ENCODE assay signal across 9 mouse cellular contexts in genomic region chr15:99590429-99591084, GRCm38 (mm10). TPM values are rescaled to one million over a fixed set of nuclear protein-coding genes. Genes with fewer than 3 reads are reported as not detected.
A peak's percentile ranks its signal among the peaks of the same experiment; 100 is the strongest.
DNase-seq lines count a peak whose midpoint lies in the region; ATAC-seq and TF ChIP-seq lines count a peak whose summit lies in the region.
"Had no signal": no experiment of that assay in that cellular context is flagged by ENCODE, and none has a peak within 500 bp of the region (broad histone marks: within the 10 kb centered on the region; RNA-seq: fewer than 3 reads in every experiment).

Aqp5 (plus strand) TSS chr15:99590782.

- H3K4me2 ChIP-seq in forebrain, embryonic 15.5 days (replicated peaks), result peak within 1 kb of the TSS; percentile 49
- peak within 1 kb of the TSS; percentile 53 for H3K4me2 ChIP-seq in liver, postnatal 0 days (ENCODE audit: low read depth, low read length)
- peak within 1 kb of the TSS; percentile 79 for H3K4me2 ChIP-seq in stomach, embryonic 15.5 days

- no peak within 1 kb of the TSS for H3K27ac ChIP-seq in forebrain, embryonic 15.5 days (replicated peaks)
- H3K27ac ChIP-seq in liver, postnatal 0 days (ENCODE audit: low read depth), result no peak within 1 kb of the TSS
- no peak within 1 kb of the TSS for H3K27ac ChIP-seq in stomach, embryonic 15.5 days

- peak; percentile 27 for DNase-seq in cerebellum, adult 9-11 months
- no peak for DNase-seq in cerebellum, adult 11-12 months
- DNase-seq in 3134 (ENCODE audit: extremely low read depth, insufficient read length, low spot score), result peak; percentile 80
- no peak for DNase-seq in liver, postnatal 0 days
- no peak for DNase-seq in T-cell, adult 2 months (ENCODE audit: low spot score)
- no peak for DNase-seq in frontal cortex, postnatal 36 days (ENCODE audit: low spot score in 2 of 2)

- TF ChIP-seq EP300 in liver, postnatal 0 days (IDR thresholded peaks at IDR 0.05; ENCODE audit: low read depth), result no peak

- peak within 1 kb of the TSS; percentile 10 for H3K9ac ChIP-seq in forebrain, embryonic 15.5 days (replicated peaks)
- no peak within 1 kb of the TSS for H3K9ac ChIP-seq in liver, postnatal 0 days (replicated peaks)
- H3K9ac ChIP-seq in stomach, embryonic 15.5 days, result no peak within 1 kb of the TSS

- peaks cover 5% of the 10 kb centered on the region for H3K4me1 ChIP-seq in forebrain, embryonic 15.5 days
- peaks cover 4% of the 10 kb centered on the region; the same call in 1 of the 2 replicates for H3K4me1 ChIP-seq in liver, postnatal 0 days (ENCODE audit: insufficient read depth)
- peaks cover 9% of the 10 kb centered on the region for H3K4me1 ChIP-seq in stomach, embryonic 15.5 days

- peak; percentile 55; the same call in 1 of the 2 replicates for ATAC-seq in forebrain, embryonic 15.5 days (replicated peaks)
- ATAC-seq in liver, postnatal 0 days, result no peak
- ATAC-seq in stomach, embryonic 15.5 days (ENCODE audit: insufficient read depth, low FRiP score, low read depth), result 0 out of 2 replicates have a peak, but pooled peaks have one; percentile 43

- H3K27me3 ChIP-seq in forebrain, embryonic 15.5 days, result peaks cover 95% of the 10 kb centered on the region
- H3K27me3 ChIP-seq in liver, postnatal 0 days (ENCODE audit: insufficient read depth, low read length), result peaks cover 90% of the 10 kb centered on the region
- H3K27me3 ChIP-seq in stomach, embryonic 15.5 days (replicated peaks), result peaks cover 100% of the 10 kb centered on the region

- peak within 1 kb of the TSS; percentile 41 for H3K4me3 ChIP-seq in forebrain, embryonic 15.5 days
- peak within 1 kb of the TSS; percentile 17; the same call in 1 of the 2 replicates for H3K4me3 ChIP-seq in liver, postnatal 0 days (ENCODE audit: low read depth, low read length)
- H3K4me3 ChIP-seq in stomach, embryonic 15.5 days (replicated peaks), result peak within 1 kb of the TSS; percentile 38
- H3K4me3 ChIP-seq: erythroblast, embryonic 14.5 days had no signal

- no peaks in the 10 kb centered on the region for H3K9me3 ChIP-seq in forebrain, embryonic 15.5 days
- H3K9me3 ChIP-seq in liver, postnatal 0 days (ENCODE audit: low read length), result no peaks in the 10 kb centered on the region
- H3K9me3 ChIP-seq in stomach, embryonic 15.5 days, result no peaks in the 10 kb centered on the region

- WGBS in forebrain, embryonic 15.5 days, result 1% methylated on average over 49 of the region's 83 CpGs
- 7% methylated on average over 48 of the region's 83 CpGs for WGBS in liver, postnatal 0 days (ENCODE audit: insufficient replicate concordance)
- 2% methylated on average over 51 of the region's 83 CpGs for WGBS in stomach, embryonic 15.5 days

- no peaks in the 10 kb centered on the region for H3K36me3 ChIP-seq in forebrain, embryonic 15.5 days
- no peaks in the 10 kb centered on the region for H3K36me3 ChIP-seq in liver, postnatal 0 days (replicated peaks; ENCODE audit: insufficient read depth, low read length)
- H3K36me3 ChIP-seq in stomach, embryonic 15.5 days, result no peaks in the 10 kb centered on the region

- no peak for TF ChIP-seq CTCF in liver, postnatal 0 days (IDR thresholded peaks at IDR 0.05; ENCODE audit: low read depth)

RNA-seq across cellular contexts. Expression of gene Aqp5, which starts in this region (rescaled TPM):
- 0.38 TPM in 1 of 2 replicates, not detected in the other for polyA plus RNA-seq in forebrain, embryonic 15.5 days (2015; fragmentation: Nextera tagmentation; extraction: Ambion mirVana)
- 0.14 TPM in 1 of 2 replicates, not detected in the other for polyA plus RNA-seq in liver, postnatal 0 days (2015; fragmentation: Nextera tagmentation; extraction: Ambion mirVana)
- 0.30 and 0.43 TPM in 2 replicates for polyA plus RNA-seq in stomach, embryonic 15.5 days (2015; fragmentation: Nextera tagmentation; extraction: Ambion mirVana)
- polyA plus RNA-seq: erythroblast, embryonic 14.5 days had no signal

Comparison
In these comparisons a context has a peak if more than half of its experiments do, and no peak if none do; other contexts are left out.
1. DNase-seq: peak in cerebellum, adult 9-11 months (single experiment) and 3134 (single experiment); none in cerebellum, adult 11-12 months (single experiment), liver, postnatal 0 days (single experiment), T-cell, adult 2 months (single experiment) and frontal cortex, postnatal 36 days (0 of 2).
2. Peak in ATAC-seq, H3K4me3 ChIP-seq, H3K9ac ChIP-seq and H3K4me2 ChIP-seq in forebrain, embryonic 15.5 days; RNA of the gene not detected or under 1 TPM.
3. Peak in ATAC-seq, H3K4me3 ChIP-seq and H3K4me2 ChIP-seq in stomach, embryonic 15.5 days; RNA of the gene not detected or under 1 TPM.
4. Peak in every context shown above with its lines, with median percentiles within 50 percentile points of each other: H3K4me2 ChIP-seq and H3K4me3 ChIP-seq.